Mouse (Mus musculus): ENCODE measurements around the gene Olfr223. TPM values are rescaled to one million over a fixed set of nuclear protein-coding genes. Genes with fewer than 3 reads are reported as not detected.

The Olfr223 gene
- total and polyA plus RNA-seq, 3 experiments, result not detected

DNA sequence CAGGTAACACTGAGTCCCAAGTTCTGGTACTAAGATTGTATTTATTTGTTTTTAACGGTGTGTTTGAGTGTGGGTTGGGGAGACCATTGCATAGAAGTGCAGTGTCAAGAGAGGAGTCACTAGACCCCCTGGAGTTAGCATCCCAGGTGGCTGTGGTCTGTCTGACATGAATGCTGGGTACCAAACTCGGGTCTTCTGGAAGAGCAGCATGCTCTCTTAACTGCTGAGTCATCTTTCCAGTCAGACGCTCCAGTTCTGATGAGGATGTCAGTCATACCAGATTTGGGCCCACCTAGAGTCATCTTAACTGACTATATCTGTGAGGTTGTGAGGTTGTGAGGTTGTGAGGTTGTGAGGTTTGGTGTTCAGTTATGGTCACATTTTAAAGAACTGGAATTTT lies 32.2 kb downstream of the Olfr223 start:
- no peaks in the 10 kb centered on the region for H3K36me3 ChIP-seq (ENCODE audit: control insufficient read depth in 1 of 2, insufficient read depth in 2 of 2, low read length in 2 of 2)
- TF ChIP-seq TAL1 (IDR thresholded peaks at IDR 0.05; ENCODE audit: low read length) (no peak), POLR2AphosphoS2 (IDR thresholded peaks at IDR 0.05; ENCODE audit: low read length) (no peak), MYC (IDR thresholded peaks at IDR 0.05; ENCODE audit: low read depth, low read length) (no peak), ETS1 (IDR thresholded peaks at IDR 0.05; ENCODE audit: low read depth, low read length) (no peak), JUND (IDR thresholded peaks at IDR 0.05; ENCODE audit: low read depth, low read length) (no peak), KAT2A (conservative IDR thresholded peaks at IDR 0.05; ENCODE audit: low read depth, low read length) (no peak), MEF2A (IDR thresholded peaks at IDR 0.05; ENCODE audit: extremely low read depth, insufficient replicate concordance, low read depth, low read length, poor library complexity, severe bottlenecking) (no peak)

DNA sequence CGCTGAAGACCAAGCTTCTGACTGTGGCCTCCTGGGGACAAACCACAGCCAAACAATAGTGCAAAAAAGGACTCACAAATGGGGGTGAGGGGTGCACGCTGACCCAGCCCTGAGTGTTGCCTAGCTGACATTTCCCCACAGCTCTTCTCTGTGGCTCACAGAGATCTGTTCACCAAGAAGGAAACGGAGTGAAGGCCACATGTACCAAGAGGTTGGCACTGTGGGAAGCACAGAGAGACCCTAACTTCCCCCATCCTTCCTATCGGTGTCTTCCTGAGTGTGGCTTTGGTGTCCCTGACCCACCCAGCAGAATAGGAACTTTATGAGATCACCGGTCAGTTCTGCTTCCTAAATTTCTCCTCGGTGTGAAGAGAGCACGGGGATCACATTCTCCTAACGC lies 38.6 kb downstream of the Olfr223 start:
- Histone ChIP-seq H3K27ac (ENCODE audit: control insufficient read depth, low read depth, low read length) (no peak overlapping the region), H3K9me3 (replicated peaks; ENCODE audit: insufficient read depth, low read length) (no peaks in the 10 kb centered on the region), H3K9ac (ENCODE audit: control insufficient read depth, low read depth, low read length, poor library complexity, severe bottlenecking) (no peak overlapping the region), H3K27me3 (ENCODE audit: control insufficient read depth in 1 of 2, insufficient read depth in 2 of 2, low read length in 2 of 2) (peaks cover 12 to 24% of the 10 kb centered on the region in 2 experiments), H3K4me3 (ENCODE audit: control insufficient read depth in 1 of 2, insufficient read depth in 1 of 2, low read depth in 2 of 2, low read length in 2 of 2) (no peak overlapping the region), H3K79me2 (ENCODE audit: control insufficient read depth, insufficient read depth, low read length, poor library complexity) (no peaks in the 10 kb centered on the region), H3K36me3 (ENCODE audit: control insufficient read depth in 1 of 2, insufficient read depth in 2 of 2, low read length in 2 of 2) (no peaks in the 10 kb centered on the region), H3K4me1 (ENCODE audit: control insufficient read depth in 1 of 2, insufficient read depth in 2 of 2, low read length in 2 of 2) (0 out of 4 replicates have a peak, but pooled peaks cover 0 to 1% of the 10 kb centered on the region in 2 experiments)
- no peak for TF ChIP-seq BHLHE40 (IDR thresholded peaks at IDR 0.05; ENCODE audit: borderline replicate concordance, low read depth, low read length)
- TF ChIP-seq RAD21 (IDR thresholded peaks at IDR 0.05; ENCODE audit: low read depth, low read length), result no peak
- TF ChIP-seq POLR2A (IDR thresholded peaks at IDR 0.05; ENCODE audit: control insufficient read depth in 1 of 2, insufficient read depth in 1 of 2, low read depth in 1 of 2, low read length in 2 of 2, poor library complexity in 1 of 2), result no peak
- no peak for TF ChIP-seq UBTF (IDR thresholded peaks at IDR 0.05; ENCODE audit: borderline replicate concordance, insufficient read depth, low read depth, low read length)
- no peak for TF ChIP-seq MAX (IDR thresholded peaks at IDR 0.05; ENCODE audit: low read length)
- TF ChIP-seq MXI1 (IDR thresholded peaks at IDR 0.05; ENCODE audit: low read depth, low read length), result no peak
- TF ChIP-seq ETS1 (IDR thresholded peaks at IDR 0.05; ENCODE audit: low read depth, low read length), result no peak
- no peak for TF ChIP-seq ELF1 (IDR thresholded peaks at IDR 0.05; ENCODE audit: low read depth, low read length)
- no peak for TF ChIP-seq TBP (IDR thresholded peaks at IDR 0.05; ENCODE audit: low read depth, low read length)
- TF ChIP-seq ZNF384 (IDR thresholded peaks at IDR 0.05; ENCODE audit: low read depth, low read length), result no peak
- no peak for TF ChIP-seq MAFK (IDR thresholded peaks at IDR 0.05; ENCODE audit: borderline replicate concordance, low read depth, low read length)
- TF ChIP-seq TCF12 (IDR thresholded peaks at IDR 0.05; ENCODE audit: low read depth, low read length), result no peak
- TF ChIP-seq KAT2A (conservative IDR thresholded peaks at IDR 0.05; ENCODE audit: low read depth, low read length), result no peak
- TF ChIP-seq HCFC1 (IDR thresholded peaks at IDR 0.05; ENCODE audit: low read depth, low read length), result no peak
- no peak for TF ChIP-seq GATA1 (IDR thresholded peaks at IDR 0.05; ENCODE audit: low read depth, low read length)
- DNase-seq (ENCODE audit: low read depth, low spot score), result no peak

More for the DNA sequence above, 32.2 kb downstream of the Olfr223 start:
- H3K4me1 ChIP-seq (ENCODE audit: control insufficient read depth in 1 of 2, insufficient read depth in 2 of 2, low read length in 2 of 2), result 0 out of 4 replicates have a peak, but pooled peaks cover 0 to 2% of the 10 kb centered on the region in 2 experiments
- H3K4me3 ChIP-seq (ENCODE audit: control insufficient read depth in 1 of 2, insufficient read depth in 1 of 2, low read depth in 2 of 2, low read length in 2 of 2), result no peak overlapping the region
- peaks cover 0 to 7% of the 10 kb centered on the region in 2 experiments; a peak in 3 of 4 replicates for H3K27me3 ChIP-seq (ENCODE audit: control insufficient read depth in 1 of 2, insufficient read depth in 2 of 2, low read length in 2 of 2)
- H3K79me2 ChIP-seq (ENCODE audit: control insufficient read depth, insufficient read depth, low read length, poor library complexity), result no peaks in the 10 kb centered on the region
- no peak for DNase-seq (ENCODE audit: low read depth, low spot score)
- H3K27ac ChIP-seq (ENCODE audit: control insufficient read depth, low read depth, low read length), result no peak overlapping the region
- no peak overlapping the region for H3K9ac ChIP-seq (ENCODE audit: control insufficient read depth, low read depth, low read length, poor library complexity, severe bottlenecking)
- no peaks in the 10 kb centered on the region for H3K9me3 ChIP-seq (replicated peaks; ENCODE audit: insufficient read depth, low read length)

Measured in MEL (cell line).